Mouse (Mus musculus) thymus, adult 2 months (tissue): Measurements from ENCODE around the gene Nox1.
A peak's percentile ranks its signal among the peaks of the same experiment; 100 is the strongest.

Experiments used
- CTCF ChIP-seq: fragments of 200-500 bp; IDR thresholded peaks from 2 replicates; pipeline ENCODE4 v1.5.1; 2012; ENCODE audit warnings: mild to moderate bottlenecking, control low read depth, low read length, moderate library complexity, borderline replicate concordance; ENCODE audit not compliant: control insufficient read depth, poor library complexity, insufficient read depth; ENCODE audit errors: extremely low read depth
- POLR2A ChIP-seq: fragments of 200-500 bp; IDR thresholded peaks from 2 replicates; pipeline ENCODE4 v1.6.1; 2012; ENCODE audit warnings: mild to moderate bottlenecking, low read length, control low read depth, moderate library complexity; ENCODE audit not compliant: control insufficient read depth, poor library complexity, insufficient read depth; ENCODE audit errors: extremely low read depth

GRCm38 (mm10) chrX:134058987-134059712 lies 162.6 kb downstream of the Nox1 start, which contains the start of gene Cstf2:
- TF ChIP-seq CTCF (0 out of 2 replicates have a peak, but pooled peaks have one; percentile 33), POLR2A (peak; percentile 58; the same call in 1 of the 2 replicates)
